Mouse (Mus musculus) hematopoietic stem cell, adult 5-6 weeks (primary cell): ENCODE measurements around the gene Olfr1263. TPM values are rescaled to one million over a fixed set of nuclear protein-coding genes. Genes with fewer than 3 reads are reported as not detected.

ENCODE experiments used
- ATAC-seq, 2 experiments: fragments of 125-278 bp in 1 of 2; replicated peaks in 1 of 2; 2 replicates each; pipeline ENCODE4 v1.8.0; 2016 to 2017; ENCODE audit warnings: inconsistent platforms in 2 of 2, mild to moderate bottlenecking in 2 of 2, moderate number of reproducible peaks in 2 of 2, low read depth in 1 of 2, moderate TSS enrichment in 1 of 2; ENCODE audit not compliant: low FRiP score in 2 of 2, poor library complexity in 2 of 2, severe bottlenecking in 2 of 2, insufficient read depth in 1 of 2, low TSS enrichment in 1 of 2
- total RNA-seq: library from RNA; stranded (forward); fragments of 172-1452, 232-1000 nt; gene quantifications from 2 replicates; pipeline ENCODE4 v1.2.3, GENCODE M21; 2017

The Olfr1263 gene
- not detected in 2 replicates for total RNA-seq

GRCm38 (mm10) chr2:90011831-90012230, at the start of gene Olfr1263:
Gene Olfr1263, plus strand, starts transcription at chr2:90012131.
- no peak for ATAC-seq

DNA sequence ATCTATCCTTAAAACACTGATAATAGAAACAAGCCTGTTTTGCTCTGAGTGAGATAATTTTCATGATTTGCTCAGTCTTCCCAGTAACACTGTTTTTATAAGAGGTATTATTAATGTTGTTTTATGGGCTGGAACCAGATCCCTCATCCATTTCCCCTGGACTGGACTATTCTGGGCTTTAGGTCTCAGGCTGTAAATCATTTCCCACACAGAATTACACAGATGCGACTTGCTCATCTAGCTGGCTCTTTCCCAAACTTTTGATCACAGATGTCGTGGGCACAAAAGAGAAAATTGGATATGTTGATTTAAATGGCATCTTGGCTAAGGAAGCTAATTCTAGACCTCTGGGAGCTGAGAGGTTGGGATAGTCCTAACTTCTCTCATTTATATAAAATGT, 37.7 kb upstream of the Olfr1263 start, which contains the start of gene Olfr1260:
Gene Olfr1260 (plus strand): TSS at position 157 of the 400 bp plus-strand sequence.
- ATAC-seq = no peak

DNA sequence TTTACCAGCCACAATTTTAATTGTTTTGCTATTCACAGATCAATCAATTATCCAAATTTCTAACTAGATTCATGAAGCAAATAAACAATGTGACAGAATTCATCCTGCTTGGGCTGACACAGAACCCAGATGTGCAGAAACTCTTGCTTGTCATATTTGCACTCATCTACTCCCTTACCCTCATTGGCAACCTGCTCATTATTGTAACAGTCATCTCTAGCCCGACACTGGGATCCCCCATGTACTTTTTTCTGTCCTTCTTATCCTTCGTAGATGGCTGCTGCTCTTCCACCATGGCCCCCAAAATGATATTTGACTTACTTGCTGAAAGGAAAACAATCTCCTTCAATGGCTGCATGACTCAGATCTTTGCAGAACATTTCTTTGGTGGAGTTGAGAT, 34.2 kb upstream of the Olfr1263 start:
- no peak for ATAC-seq

DNA sequence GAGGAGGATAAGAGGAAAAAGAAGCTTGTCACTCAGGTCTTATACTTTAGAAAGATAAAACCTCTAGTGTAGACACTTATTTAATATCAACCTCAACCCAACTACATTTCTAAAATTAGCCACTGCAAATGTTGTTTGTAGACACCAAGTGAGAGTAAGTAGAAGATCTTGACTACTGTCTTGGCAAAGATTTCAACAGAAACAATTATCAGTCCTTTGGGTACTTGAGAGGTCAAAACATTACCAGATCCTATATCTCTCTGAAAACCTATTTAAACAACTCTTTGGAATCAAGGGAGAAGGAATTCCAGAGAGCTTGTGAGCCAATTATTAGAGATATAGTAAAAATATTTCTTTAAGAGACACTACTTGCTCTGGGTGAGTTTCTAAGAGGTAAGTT, 21.0 kb upstream of the Olfr1263 start, which contains the start of gene Olfr1261:
Gene Olfr1261 (plus strand): TSS at position 301 of the 400 bp plus-strand sequence.
- no peak for ATAC-seq

DNA sequence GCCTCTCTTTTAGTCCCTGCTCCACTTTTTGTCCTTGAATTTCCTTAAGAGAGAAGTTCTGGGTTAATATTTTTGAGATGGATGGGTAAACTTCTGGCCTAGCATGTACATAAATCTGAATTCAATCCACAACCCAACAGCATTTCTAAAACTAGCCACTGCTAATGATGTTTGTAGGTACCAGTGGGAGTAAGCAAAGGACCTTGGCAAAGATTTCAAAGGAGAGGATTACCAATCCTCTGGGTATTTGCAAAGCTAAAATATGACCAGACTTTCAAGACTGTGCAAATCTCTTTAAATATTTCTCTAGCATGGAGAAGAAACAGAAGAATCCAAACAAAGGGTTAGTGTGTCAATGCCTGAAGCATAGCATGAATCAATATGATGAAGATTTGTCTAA, 12.1 kb upstream of the Olfr1263 start, which contains the start of gene Olfr1262:
Gene Olfr1262 (plus strand): TSS at position 301 of the 400 bp plus-strand sequence.
- no peak for ATAC-seq

DNA sequence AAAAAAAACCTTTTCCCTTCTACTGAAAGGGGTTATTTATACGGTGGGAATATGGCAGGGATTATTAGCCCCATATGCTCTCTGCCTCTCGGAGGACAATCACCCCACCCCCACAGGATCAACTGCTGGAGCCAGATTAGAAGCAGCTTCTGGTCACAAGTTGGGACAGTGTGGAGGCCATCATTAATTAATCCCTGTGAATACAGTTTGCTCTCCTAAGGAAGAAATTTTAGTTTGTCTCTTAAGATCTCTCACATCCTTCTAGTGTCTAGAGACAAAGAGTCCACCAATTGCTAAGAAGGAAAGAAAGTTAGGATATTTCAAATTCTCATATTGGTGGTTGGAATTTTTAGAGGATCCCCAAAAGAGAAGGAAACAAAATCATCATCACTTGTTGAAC, 13.5 kb downstream of the Olfr1263 start, which contains the start of gene Olfr1264:
Gene Olfr1264 (minus strand): TSS at position 101 of the 400 bp plus-strand sequence.
- ATAC-seq = no peak

DNA sequence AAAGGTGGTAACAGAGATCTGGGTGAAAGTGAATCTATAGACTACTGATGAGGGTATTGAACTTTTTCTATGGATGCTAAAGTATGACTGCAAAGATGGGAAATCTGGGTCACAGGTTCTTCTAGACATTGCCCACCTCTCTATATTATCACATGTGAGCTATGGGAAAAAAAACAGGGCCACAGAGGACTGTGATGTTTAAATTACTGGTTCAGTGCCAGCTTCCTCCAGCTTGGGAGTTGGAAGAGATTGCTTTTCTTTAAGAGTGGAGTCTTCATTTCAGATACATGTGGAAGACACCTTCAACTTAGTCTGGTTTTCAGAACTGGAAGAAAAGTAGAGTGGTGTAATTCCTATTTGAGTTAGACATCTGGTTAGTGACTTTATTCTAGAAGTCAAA, 23.1 kb downstream of the Olfr1263 start, which contains the start of gene Olfr1265:
Gene Olfr1265 (plus strand): TSS at position 301 of the 400 bp plus-strand sequence.
- ATAC-seq = no peak

DNA sequence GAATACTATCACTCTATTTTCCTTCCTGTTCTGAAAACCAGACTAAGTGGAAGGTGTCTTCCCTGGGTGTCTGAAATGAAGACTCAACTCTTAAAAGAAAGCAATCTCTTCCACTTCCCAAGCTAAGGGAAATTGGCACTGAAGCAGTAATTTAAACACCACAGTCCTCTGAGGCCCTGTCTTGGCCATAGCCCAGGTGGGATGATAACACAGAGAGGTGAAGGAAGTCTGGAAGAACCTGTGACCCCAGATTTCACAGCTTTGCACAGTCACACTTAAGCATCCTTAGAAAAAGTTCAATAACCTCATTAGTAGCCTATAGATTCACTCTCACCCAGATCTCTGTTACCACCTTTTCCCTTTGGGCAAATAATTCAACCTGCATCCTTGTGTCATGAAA, 51.6 kb downstream of the Olfr1263 start, which contains the start of gene Olfr140:
Gene Olfr140 (minus strand): TSS at position 101 of the 400 bp plus-strand sequence.
- ATAC-seq = no peak

Other genes with a start within 250 kb of the Olfr1263 start
- gene Olfr1254, start 218.5 kb upstream of the Olfr1263 start, total RNA-seq = not detected in 2 replicates
- not detected in 2 replicates for gene Olfr1255, start 200.1 kb upstream of the Olfr1263 start, total RNA-seq
- 0.06 TPM in 1 of 2 replicates, not detected in the other for gene Olfr1256, start 170.6 kb upstream of the Olfr1263 start, total RNA-seq
- gene Olfr48, start 163.9 kb upstream of the Olfr1263 start, total RNA-seq = not detected in 2 replicates
- gene Olfr1257, start 133.7 kb upstream of the Olfr1263 start, total RNA-seq = not detected in 2 replicates
- gene Olfr1258, start 84.8 kb upstream of the Olfr1263 start, total RNA-seq = not detected in 2 replicates
- not detected in 2 replicates for gene Olfr1259, start 63.5 kb upstream of the Olfr1263 start, total RNA-seq
- not detected in 2 replicates for gene Olfr1260, start 37.8 kb upstream of the Olfr1263 start, total RNA-seq
- gene Olfr1261, start 20.9 kb upstream of the Olfr1263 start, total RNA-seq = not detected in 2 replicates
- gene Olfr1262, start 12.0 kb upstream of the Olfr1263 start, total RNA-seq = not detected in 2 replicates
- not detected in 2 replicates for gene Olfr1264, start 13.4 kb downstream of the Olfr1263 start, total RNA-seq
- gene Olfr1265, start 23.2 kb downstream of the Olfr1263 start, total RNA-seq = not detected in 2 replicates
- gene Olfr140, start 51.5 kb downstream of the Olfr1263 start, total RNA-seq = not detected in 2 replicates
- not detected in 2 replicates for gene Olfr1269, start 109.3 kb downstream of the Olfr1263 start, total RNA-seq
- gene Olfr32, start 130.2 kb downstream of the Olfr1263 start, total RNA-seq = not detected in 2 replicates
- not detected in 2 replicates for gene Olfr1270, start 141.0 kb downstream of the Olfr1263 start, total RNA-seq
- gene Olfr1506, start 212.4 kb downstream of the Olfr1263 start, total RNA-seq = 0.19 TPM in 1 of 2 replicates, not detected in the other
- not detected in 2 replicates for gene Olfr142, start 245.5 kb downstream of the Olfr1263 start, total RNA-seq